Mouse (Mus musculus) lung, embryonic 16.5 days (tissue): ENCODE results near the gene Med23. TPM values are rescaled to one million over a fixed set of nuclear protein-coding genes. Genes with fewer than 3 reads are reported as not detected.
A peak's percentile ranks its signal among the peaks of the same experiment; 100 is the strongest.

Source experiments
- ATAC-seq: fragments of 200-750 bp; cut with Nextera tagmentation; 2 replicates; pipeline ENCODE4 v1.8.0; 2017; ENCODE audit warnings: low read depth, mild to moderate bottlenecking, moderate library complexity
- H3K27ac ChIP-seq: fragments of 300-500 bp; sonication (generic); 2 replicates; pipeline ENCODE4 v1.5.1; 2014; ENCODE audit warnings: mild to moderate bottlenecking, control low read depth, low read length
- H3K27me3 ChIP-seq: fragments of 300-500 bp; sonication (generic); 2 replicates; pipeline ENCODE4 v1.6.1; 2014; ENCODE audit warnings: low read depth, low read length, mixed read lengths; ENCODE audit not compliant: control insufficient read depth, insufficient read depth
- H3K36me3 ChIP-seq: fragments of 300-500 bp; sonication (generic); 2 replicates; pipeline ENCODE4 v1.6.1; 2014; ENCODE audit warnings: low read length; ENCODE audit not compliant: control insufficient read depth, insufficient read depth
- H3K4me1 ChIP-seq: fragments of 300-500 bp; sonication (generic); replicated peaks from 2 replicates; pipeline ENCODE4 v1.6.1; 2014; ENCODE audit warnings: low read length, mixed read lengths; ENCODE audit not compliant: control insufficient read depth, insufficient read depth
- H3K4me2 ChIP-seq: fragments of 300-500 bp; sonication (generic); 2 replicates; pipeline ENCODE4 v1.6.1; 2014; ENCODE audit warnings: low read depth, low read length, control low read depth
- H3K4me3 ChIP-seq: fragments of 300-500 bp; sonication (generic); 2 replicates; pipeline ENCODE4 v1.5.1; 2014; ENCODE audit warnings: mild to moderate bottlenecking, low read length, control low read depth
- H3K9ac ChIP-seq: fragments of 300-500 bp; sonication (generic); 2 replicates; pipeline ENCODE4 v1.6.1; 2014; ENCODE audit warnings: low read length, control low read depth
- H3K9me3 ChIP-seq: fragments of 300-500 bp; sonication (generic); 2 replicates; pipeline ENCODE4 v1.6.1; 2016; ENCODE audit warnings: low read length; ENCODE audit not compliant: control insufficient read depth
- WGBS: fragments of 180-500 bp; shearing (Covaris S2); extraction: QIAGEN DNeasy Blood & Tissue Kit; methylation state at CpG from one replicate; pipeline ENCODE4 v1.1.7; 2014; 5-methylcytosine and 5-hydroxymethylcytosine counted together
- microRNA-seq: library from miRNA; unstranded; fragments of <30 nt; microRNA quantifications from one replicate; pipeline ENCODE4, GENCODE M21; 2016
- polyA plus RNA-seq: library from polyadenylated mRNA; unstranded; fragments of >200 nt; fragmentation: Nextera tagmentation; extraction: Ambion mirVana; gene quantifications from 2 replicates; pipeline ENCODE4 v1.2.1, GENCODE M21; 2015

Gene Med23
- polyA plus RNA-seq, 1 experiment from 2014 or later = 21.9 TPM

DNA sequence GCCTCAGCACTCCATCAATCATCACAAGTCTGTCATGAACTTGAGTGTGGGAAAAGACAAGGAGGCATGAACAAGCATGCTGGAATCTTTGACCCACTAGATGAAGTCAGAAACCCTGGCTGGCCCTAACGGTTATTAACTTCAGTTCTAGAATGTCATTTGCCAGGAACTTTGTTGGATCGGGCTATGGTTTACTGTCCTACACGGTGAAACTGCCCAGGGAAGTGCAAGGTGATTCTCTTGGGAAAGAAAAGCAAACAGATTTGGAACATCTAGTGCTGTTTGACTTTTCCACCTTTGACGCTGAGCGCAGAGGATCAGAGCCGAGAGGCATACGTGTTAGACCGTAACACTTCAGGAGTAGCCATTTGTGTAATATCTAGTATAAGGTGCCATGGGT lies 81.8 kb downstream of the Med23 start:
- Histone ChIP-seq H3K4me1 (peaks cover 5% of the 10 kb centered on the region; the same call in 1 of the 2 replicates), H3K36me3 (no peaks in the 10 kb centered on the region), H3K9ac (no peak overlapping the region), H3K9me3 (no peaks in the 10 kb centered on the region), H3K27ac (no peak overlapping the region), H3K4me2 (no peak overlapping the region), H3K27me3 (no peaks in the 10 kb centered on the region), H3K4me3 (no peak overlapping the region)
- no peak for ATAC-seq
- WGBS = 47% methylated on average over 8 of the region's 8 CpGs

DNA sequence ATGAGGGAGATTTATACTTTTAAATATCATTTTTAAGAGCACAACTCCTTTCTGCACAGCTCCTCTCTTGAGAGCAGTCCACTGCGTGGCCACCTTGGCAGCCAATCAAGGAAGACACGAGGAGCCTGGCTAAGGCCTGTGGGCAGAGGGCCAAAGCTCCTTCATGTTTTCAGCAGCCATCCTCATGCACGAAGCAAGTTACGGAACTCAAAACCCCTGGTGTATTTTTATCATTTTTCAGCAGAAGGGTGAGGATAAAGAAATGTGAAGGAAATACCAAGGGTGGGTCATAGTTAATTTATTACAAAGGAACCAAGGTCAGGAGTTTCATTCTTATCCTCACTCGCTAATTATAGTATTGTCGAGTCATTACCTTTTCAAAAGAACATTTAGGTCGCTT lies 82.8 kb downstream of the Med23 start:
- Histone ChIP-seq H3K36me3 (no peaks in the 10 kb centered on the region), H3K27ac (no peak overlapping the region), H3K9me3 (no peaks in the 10 kb centered on the region), H3K4me1 (peaks cover 5% of the 10 kb centered on the region; the same call in 1 of the 2 replicates), H3K9ac (no peak overlapping the region), H3K27me3 (no peaks in the 10 kb centered on the region), H3K4me3 (no peak overlapping the region), H3K4me2 (no peak overlapping the region)
- 52% methylated on average over 7 of the region's 7 CpGs for WGBS
- no peak for ATAC-seq

DNA sequence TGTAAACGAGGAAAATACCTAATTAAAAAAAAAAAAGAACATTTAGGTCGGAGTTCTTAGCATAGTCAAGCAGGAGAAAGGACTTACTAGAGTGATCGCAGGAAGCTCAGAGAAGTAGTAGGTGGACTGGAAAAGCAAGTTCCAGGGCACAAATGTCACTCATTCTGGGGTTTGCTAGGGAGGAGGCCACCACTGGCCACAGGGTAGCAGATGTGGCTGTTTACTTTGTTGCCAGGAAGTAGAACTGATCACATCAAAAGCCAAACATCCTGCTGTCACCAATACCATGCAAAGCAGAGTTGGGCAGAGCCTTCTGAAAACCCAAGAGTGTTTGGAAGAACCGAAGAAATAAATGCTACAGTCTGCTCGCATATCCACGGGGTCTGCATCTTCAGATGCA lies 84.1 kb downstream of the Med23 start:
- no peak overlapping the region for H3K9ac ChIP-seq
- 61% methylated on average over 6 of the region's 6 CpGs for WGBS
- ATAC-seq = no peak
- H3K4me2 ChIP-seq = no peak overlapping the region
- no peaks in the 10 kb centered on the region for H3K27me3 ChIP-seq
- no peak overlapping the region for H3K27ac ChIP-seq
- H3K4me1 ChIP-seq = peaks cover 6% of the 10 kb centered on the region
- no peak overlapping the region for H3K4me3 ChIP-seq
- no peaks in the 10 kb centered on the region for H3K36me3 ChIP-seq
- no peaks in the 10 kb centered on the region for H3K9me3 ChIP-seq

DNA sequence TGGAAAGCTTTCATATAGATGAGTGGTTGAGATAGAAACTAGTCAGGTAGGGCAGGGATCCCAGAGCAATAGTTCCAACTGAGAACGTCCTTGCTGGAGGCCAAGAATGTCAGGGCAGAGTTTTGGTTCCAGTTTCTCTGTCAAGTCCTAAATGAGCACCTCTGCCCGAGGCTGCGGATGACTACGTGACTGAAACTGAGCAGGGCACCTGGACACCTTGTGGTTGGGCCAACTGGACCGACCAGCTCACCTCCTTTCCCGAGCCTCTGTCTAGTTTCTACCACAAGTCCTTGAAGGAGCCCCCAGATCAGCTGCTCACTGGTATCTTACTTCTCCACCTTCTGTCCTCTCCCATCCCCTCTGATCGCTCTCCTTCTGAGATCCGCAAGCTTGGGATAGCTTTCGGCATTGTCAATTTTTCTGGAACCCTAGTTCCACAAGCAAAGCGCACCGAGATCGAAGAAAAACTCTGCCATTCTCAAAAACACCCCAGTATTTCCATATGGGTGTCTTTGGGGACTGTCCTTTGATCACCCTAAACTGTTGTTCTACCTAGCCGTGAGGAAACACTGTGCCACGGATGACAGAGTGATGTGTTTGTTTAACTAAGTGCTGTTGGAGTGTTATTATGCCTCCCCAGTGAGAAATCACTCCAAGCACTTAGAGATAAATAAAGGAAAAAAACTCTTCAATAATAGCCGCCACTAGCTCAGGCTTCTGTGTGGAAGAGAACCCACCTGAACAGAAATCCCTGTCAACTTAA lies 88.7 kb downstream of the Med23 start:
- 0 out of 2 replicates have a peak overlapping the region, but pooled peaks have one; percentile 3 for H3K4me3 ChIP-seq
- WGBS = 20% methylated on average over 15 of the region's 15 CpGs
- H3K9ac ChIP-seq = no peak overlapping the region
- no peak for ATAC-seq
- H3K9me3 ChIP-seq = no peaks in the 10 kb centered on the region
- H3K27ac ChIP-seq = no peak overlapping the region
- peak overlapping the region; percentile 18 for H3K4me2 ChIP-seq
- peaks cover 12% of the 10 kb centered on the region for H3K4me1 ChIP-seq
- no peaks in the 10 kb centered on the region for H3K36me3 ChIP-seq
- H3K27me3 ChIP-seq = no peaks in the 10 kb centered on the region

DNA sequence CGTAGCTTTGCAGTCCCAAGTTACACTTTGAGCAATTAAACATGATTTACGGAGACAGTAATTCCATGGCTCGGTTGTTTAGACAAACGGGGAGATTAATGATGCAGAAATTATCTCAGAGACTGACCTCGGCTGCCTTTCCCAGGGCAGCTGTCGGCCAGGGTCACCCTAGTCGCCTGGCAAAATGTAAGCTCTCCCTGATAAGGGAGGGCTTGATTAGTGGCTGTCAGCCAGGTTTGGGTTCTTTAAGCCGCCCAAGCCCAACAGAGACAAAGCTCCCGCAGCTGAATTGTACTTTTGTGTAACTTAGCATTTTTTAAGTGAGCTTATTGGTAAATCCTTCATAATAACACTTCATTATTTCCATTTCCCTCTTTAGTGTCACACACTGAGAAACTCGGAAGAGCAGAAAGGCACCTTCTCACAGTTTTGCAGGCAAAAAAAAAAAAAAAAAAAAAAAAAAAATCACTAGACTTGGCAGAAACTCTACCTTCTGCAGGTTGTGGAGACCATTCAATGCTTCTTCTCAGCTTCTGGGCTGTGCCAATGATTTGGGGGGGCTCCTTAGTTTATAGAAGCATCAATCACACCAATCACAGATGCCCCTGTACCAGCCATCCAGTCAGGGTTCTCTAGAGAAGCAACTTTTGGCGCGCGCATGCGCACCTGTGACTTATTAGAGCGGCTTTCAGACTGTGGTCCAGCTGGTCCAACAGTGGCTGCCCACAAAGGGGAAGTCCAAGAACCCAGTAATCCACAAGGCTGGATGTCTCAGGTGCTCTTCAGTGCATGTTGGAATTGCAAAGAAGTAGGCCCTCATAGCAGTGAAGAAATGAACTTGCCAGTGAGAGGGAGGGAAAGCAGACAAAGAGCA lies 89.5 kb downstream of the Med23 start:
- ATAC-seq = peak; percentile 60; the same call in 1 of the 2 replicates
- Histone ChIP-seq H3K9me3 (no peaks in the 10 kb centered on the region), H3K36me3 (no peaks in the 10 kb centered on the region), H3K4me1 (peaks cover 12% of the 10 kb centered on the region), H3K27ac (no peak overlapping the region), H3K9ac (no peak overlapping the region), H3K27me3 (no peaks in the 10 kb centered on the region), H3K4me3 (0 out of 2 replicates have a peak overlapping the region, but pooled peaks have one; percentile 3), H3K4me2 (peak overlapping the region; percentile 18)
- WGBS = 29% methylated on average over 15 of the region's 15 CpGs

DNA sequence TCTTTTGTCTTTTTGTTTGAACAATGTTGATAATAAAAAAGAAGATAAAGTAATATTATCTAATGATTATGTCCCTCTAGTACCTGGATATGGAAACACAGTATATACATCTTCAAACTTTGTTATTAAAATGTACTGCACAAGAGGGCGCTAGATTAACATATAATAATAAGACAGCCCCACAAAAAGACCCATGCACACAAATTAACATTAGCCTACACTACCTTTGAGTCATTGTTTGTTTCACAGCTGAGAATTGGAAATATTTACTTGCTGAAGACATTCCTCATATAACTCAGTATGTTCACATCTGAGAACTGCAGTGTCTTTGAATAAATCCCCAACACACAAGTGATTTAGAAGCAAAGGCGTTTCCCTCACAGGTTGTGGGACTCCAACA lies 91.3 kb downstream of the Med23 start:
- peaks cover 12% of the 10 kb centered on the region for H3K4me1 ChIP-seq
- ATAC-seq = no peak
- 37% methylated on average over 2 of the region's 2 CpGs for WGBS
- H3K4me3 ChIP-seq = no peak overlapping the region
- H3K9me3 ChIP-seq = no peaks in the 10 kb centered on the region
- H3K9ac ChIP-seq = no peak overlapping the region
- H3K27ac ChIP-seq = no peak overlapping the region
- H3K27me3 ChIP-seq = no peaks in the 10 kb centered on the region
- no peaks in the 10 kb centered on the region for H3K36me3 ChIP-seq
- H3K4me2 ChIP-seq = no peak overlapping the region

DNA sequence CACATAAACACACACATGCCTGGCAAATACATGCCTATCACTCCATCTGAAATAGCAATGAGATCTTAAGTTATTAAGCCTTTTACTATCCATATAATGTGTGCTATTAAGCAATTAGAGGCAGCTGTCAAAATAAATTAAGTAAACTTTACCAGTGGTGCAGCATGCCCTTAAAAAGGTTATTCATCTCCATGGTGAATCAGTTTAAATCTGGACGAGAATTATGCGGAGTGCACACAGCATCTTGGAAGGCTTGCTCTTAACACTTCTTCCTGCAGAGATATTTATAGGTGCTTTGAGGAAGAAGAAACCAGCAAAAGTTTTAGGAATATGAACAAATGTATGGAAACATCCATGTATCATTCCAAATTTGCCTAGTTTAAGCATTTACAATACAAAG lies 92.1 kb downstream of the Med23 start:
- Histone ChIP-seq H3K4me3 (no peak overlapping the region), H3K4me2 (no peak overlapping the region), H3K27ac (no peak overlapping the region), H3K27me3 (no peaks in the 10 kb centered on the region), H3K4me1 (peaks cover 12% of the 10 kb centered on the region), H3K9me3 (no peaks in the 10 kb centered on the region), H3K36me3 (no peaks in the 10 kb centered on the region), H3K9ac (no peak overlapping the region)
- no peak for ATAC-seq
- 64% methylated on average over 2 of the region's 2 CpGs for WGBS

Small RNA genes within 50 kb of the gene (microRNA-seq; reads per million reads assigned to microRNA genes)
- not detected for gene Mir6905

Other genes starting within 250 kb of the Med23 start
- 2.1 and 2.9 TPM in 2 replicates for gene Enpp1, start 157.8 kb upstream of the Med23 start, polyA plus RNA-seq
- gene Enpp3, start 27.2 kb upstream of the Med23 start, polyA plus RNA-seq = 1.9 and 2.2 TPM in 2 replicates
- 1.6 and 3.5 TPM in 2 replicates for gene Arg1, start 57.5 kb downstream of the Med23 start, polyA plus RNA-seq